Mouse (Mus musculus) layer of hippocampus, adult 9-11 months (tissue): ENCODE data around the gene Hdac10.

Experiments used
- DNase-seq: peaks from one replicate; pipeline ENCODE4 v3.0.0; 2022

The Hdac10 gene

DNA sequence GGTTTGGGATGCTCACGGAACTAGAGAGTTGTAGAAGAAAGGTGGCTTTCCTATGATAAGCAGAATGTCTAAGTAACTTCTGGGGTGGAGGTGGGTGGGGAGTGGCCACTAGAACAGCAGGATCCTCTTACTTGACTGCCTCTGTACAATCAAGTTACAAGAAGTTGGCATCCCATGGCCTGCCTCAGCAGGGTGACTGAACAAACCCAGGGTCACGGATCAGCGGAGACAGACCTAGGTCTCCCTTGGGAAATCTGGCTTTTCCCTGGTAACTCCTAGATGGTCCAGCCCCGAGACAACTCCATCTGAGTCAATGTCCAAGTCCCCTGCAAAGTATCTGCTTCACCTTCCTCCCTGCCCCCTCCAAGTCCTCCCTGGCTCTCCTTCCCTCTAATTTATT lies 19.4 kb upstream of the Hdac10 start:
- no peak for DNase-seq

DNA sequence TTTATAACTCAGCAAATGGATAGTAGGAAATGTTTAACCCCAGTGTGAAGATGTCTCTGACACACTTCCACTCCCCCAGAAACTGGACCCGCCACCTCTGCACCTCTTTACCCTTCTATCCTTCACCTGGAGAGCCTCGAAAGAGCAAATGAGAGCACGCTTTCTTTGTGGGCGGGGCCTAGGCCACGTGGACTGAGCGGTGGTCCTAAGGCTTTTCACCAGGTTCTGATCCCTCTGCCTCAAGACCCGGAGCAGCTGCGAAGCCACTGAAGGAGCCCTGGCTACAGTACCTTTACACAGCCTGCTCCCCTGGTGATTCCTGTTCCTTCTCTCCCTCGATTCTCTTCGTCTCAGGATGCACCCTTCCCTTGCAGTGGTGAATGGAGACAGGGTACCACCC lies 19.0 kb upstream of the Hdac10 start:
- DNase-seq = no peak

GRCm38 (mm10) chr15:89147024-89147423 lies 18.5 kb upstream of the Hdac10 start:
- peak; percentile 48 for DNase-seq

DNA sequence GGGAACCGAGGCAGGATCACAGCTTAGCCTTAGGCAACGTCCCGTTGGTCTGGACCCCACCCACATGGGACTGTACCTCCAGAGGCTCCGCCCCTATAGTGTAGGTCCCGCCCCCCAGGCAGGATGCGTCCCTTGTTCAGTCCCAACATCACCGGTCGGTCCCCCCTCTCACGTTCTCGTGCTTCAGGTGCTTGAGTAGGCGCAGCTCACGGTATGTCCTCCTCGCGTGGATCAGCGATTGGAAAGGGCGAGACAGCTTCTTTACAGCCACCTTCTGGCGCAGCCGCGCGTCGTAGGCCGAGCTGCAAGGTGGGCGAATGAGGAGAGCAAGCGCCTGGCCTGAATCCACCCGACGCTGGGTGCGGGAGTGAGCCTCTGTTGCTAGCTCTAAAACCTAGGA lies 18.0 kb upstream of the Hdac10 start:
- DNase-seq = peak; percentile 57

DNA sequence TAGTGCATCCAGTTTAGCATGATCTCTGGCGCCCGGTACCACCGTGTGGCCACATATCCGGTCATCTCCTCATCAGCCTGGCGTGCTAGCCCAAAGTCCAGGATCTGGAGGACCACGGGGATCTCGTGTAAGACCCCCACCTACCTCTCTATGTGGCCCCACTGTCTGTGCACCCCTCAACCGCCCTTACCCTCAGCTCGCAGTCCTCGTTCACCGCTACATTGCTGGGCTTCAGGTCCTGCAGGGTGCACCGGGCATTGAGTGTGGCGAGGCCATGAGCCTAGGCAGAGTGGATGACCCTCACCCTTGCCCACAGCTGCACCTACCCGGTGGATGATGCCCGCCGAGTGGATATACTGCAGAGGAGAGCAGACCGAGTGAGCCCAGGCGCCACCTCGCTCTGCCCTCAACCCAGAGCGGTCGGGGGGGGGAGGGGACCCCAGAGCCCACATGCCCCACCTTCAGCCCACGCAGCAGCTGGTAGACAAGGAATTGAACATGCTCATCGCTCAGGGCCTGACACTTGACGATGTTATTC lies 17.4 kb upstream of the Hdac10 start:
- DNase-seq = no peak

GRCm38 (mm10) chr15:89144965-89145364 lies 16.5 kb upstream of the Hdac10 start:
- no peak for DNase-seq

- DNase-seq = no peak
These were observed 14.6 kb upstream of the Hdac10 start for GRCm38 (mm10) chr15:89143134-89143533.

DNA sequence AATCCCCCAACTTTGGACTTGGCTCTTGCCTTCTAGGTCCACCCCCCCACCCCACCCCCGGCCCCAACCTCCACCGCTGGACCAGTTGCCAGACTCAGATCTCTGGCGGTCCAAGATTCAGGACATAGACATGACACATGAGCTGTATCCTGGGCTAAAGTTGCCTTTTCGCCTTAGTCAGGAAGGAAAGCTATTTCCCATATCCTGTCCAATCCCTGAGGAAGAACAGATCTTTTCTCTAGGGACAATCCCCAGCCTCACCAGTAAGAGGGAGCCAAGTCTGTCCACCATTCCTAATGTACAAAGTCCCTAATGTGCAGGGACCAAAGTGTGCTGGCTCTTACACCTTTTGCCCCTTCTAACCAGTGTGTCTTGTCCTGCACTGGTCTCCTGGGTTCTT lies 13.4 kb upstream of the Hdac10 start:
- no peak for DNase-seq

- DNase-seq = no peak
These were observed 12.9 kb upstream of the Hdac10 start for GRCm38 (mm10) chr15:89141443-89141842.

DNA sequence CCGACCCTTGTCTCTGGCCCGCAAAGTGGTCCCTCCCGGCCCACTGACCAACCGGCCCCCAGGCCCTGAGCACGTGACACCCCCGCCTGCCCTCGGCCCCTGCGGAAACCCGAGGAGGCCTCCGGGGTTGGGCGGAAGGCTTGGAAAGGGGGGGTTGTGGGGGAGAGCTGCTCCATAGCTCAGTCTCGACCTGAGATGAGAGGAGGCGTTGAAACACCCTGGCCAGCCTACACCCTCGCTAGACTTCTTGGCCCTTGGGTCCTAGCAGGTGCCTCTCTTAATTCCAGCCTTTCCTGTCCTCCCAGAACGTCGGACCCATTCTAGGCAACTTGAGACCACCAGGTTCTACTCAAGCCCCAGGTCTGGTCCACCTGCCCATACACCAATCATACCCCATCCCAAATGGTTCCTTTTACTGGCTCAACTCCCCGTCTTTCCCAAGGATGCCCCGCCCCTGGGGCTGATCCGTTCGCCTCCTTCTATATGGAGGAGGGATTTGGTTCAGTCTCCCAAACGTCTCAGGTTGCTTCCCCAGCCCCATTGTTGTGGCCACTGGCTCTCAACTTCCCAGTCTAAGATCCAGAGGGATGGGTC lies 12.3 kb upstream of the Hdac10 start, which contains the start of gene Mapk12:
Gene Mapk12 (minus strand): TSS at position 45 of the 594 bp plus-strand sequence.
- DNase-seq = no peak

DNA sequence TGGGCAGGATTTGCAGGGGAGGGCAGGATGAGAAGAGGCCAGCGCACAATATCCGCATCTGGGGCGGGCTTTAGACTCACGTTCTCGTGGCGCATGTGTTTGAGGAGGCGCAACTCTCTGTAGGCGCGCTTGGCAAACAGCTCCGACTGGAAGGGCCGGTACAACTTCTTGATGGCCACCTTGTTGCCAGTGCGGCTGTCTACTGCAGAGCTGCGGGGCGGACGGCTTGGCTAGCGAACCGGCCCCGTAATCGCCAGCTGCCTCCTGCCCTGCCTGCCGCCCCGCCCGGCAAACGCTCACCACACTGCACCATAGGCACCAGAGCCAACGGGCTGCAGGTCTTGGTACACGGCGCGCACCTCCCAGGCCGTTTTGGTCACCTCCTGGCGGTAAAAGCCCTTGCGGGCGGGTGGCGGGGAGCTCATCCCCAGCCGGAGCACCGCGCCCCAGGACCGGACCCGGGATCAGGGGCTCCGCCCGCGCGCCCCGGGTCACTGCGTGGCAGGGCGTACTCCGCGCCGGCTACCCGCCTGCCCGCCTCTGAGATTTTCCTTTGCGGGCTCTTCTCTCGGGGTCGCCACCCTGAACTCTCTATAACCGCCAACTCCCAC lies 11.7 kb upstream of the Hdac10 start:
- DNase-seq = peak; percentile 51

DNA sequence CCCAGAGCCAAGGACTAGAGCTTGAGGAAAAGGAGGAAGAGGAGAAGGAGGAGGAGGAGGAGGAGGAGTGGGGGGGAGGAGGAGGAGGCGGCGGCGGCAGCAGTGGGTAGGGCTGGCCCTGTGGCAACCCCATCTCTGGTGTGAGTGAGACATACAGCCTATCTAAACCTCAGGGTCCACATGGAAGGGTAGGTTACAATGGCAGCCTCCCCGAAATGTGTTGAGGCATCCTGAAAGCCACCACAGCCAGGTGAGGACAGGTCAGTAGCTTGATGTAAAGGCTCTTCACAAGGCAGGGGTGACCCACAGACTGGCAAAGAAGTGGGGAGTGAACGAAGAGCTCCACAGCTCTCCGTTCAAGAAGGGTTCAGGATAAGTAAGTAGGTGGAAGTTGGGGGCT lies 10.0 kb upstream of the Hdac10 start:
- DNase-seq = no peak

- DNase-seq = no peak
These were observed 9.5 kb upstream of the Hdac10 start for GRCm38 (mm10) chr15:89138046-89138405.

- DNase-seq = peak; percentile 37
These were observed 9.0 kb upstream of the Hdac10 start for GRCm38 (mm10) chr15:89137378-89138045.

DNA sequence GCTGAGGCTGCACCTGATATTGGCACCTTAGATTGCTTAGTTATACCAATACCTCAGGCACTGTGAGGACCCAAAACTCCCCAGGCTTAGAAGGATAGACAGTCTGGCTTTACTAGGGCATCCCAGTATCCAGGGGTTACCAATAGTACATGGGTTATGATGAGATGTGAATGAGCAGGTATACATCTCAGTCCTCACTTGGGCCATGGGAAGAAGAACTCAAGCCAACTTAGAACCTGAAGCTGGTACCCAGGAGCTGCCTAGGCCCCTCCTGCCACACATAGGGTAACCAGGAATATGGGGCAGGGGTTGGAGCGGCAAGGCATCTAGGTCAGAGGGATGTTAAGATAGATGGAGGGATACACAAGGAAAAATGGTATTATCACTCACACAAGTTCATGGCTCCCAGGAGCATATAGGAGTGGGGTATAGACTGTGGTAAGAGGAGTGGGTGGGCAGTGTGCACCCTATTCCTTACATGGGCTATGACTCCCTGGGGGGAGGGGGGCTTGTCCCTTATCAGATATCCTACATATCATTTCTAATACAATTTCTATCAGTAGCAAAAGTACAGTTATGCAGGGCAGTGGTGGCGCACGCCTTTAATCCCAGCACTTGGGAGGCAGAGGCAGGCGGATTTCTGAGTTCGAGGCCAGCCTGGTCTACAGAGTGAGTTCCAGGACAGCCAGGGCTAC lies 8.1 kb upstream of the Hdac10 start:
- DNase-seq = no peak

DNA sequence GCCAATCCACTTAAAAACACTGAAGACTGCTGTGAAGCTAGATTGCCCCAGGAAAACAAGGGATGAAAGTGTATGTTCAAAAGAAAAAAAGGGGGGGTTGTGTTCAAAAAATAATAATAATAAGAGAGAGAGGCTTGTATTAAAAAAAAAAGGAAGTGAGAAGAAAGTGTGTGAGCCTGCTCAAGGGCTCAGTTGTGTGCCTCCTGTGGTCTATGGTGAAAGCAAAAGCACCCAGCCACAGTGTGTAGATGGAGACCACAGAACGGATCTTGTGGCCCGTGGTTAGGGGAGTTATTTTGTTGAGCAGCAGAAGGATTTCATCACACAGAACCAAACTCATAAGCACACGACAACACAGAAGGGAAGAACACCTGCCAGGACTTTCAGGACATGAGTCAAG lies 2.8 kb upstream of the Hdac10 start:
- no peak for DNase-seq

DNA sequence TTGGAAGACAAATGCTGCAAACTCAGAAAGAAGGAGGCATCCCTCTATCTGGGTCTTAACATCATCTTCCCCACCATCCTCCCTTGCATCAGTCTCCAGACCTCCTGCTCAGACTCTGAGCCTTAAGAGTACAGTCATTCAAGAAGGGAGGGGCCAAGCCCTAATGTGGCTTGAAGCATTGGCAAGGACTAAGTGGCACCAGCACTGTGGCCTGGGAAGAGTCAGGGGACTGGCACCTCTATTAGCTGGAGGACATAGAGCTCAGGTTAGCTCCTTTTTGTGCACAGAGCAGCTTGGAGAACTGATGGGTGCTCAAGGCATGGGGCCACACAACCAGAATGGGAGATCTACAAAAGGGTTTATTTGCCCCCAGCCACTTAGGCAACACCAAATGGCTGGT lies 1.7 kb upstream of the Hdac10 start:
- DNase-seq = no peak

DNA sequence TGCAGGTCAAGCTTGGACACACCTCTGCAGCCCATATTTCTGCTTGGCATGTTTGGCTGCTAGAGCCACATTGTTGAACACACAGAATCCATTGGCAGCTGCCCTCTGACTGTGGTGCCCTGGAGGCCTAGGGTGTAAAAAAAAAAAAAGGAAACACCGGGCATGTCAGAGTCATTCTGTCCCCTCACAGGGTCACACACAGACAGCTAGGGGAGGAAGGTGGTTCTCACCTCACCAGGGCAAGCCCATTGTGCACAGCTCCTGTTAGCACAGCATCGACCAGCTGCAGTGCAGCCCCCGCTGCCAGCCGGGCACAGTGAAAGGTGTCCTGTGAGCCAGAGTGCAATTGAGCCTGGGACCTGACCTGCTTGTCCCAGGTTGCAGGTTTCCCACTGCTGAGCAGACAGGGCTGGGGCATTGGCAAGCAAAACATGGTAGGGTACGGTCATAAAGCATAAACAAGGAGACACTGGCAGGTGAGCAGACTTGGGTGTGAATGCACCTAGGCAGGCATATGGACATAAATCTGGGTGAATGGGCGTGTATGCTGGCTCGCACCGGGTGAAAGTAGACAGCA lies 1.0 kb downstream of the Hdac10 start:
- DNase-seq = no peak

GRCm38 (mm10) chr15:89126622-89127021 lies 1.9 kb downstream of the Hdac10 start:
- no peak for DNase-seq

DNA sequence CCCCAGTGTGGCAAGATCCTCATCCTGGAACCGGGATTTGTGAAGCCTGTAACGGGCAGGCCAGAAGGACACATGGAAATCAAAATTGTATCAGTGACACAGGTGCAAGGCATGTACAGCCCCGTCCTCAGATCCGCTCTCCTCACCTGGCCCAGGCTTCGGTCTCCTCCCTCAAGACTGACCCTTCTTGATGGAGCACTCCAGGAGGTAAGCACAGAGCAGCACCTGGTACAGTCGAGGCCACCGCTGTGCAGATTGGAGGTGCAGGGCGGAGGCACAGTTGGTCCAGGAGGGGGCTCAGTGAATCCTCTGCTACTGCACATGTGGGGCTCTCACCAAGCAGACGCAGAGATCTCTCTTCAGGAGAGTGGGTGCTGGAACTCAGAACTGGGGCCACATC lies 3.1 kb downstream of the Hdac10 start:
- DNase-seq = no peak

DNA sequence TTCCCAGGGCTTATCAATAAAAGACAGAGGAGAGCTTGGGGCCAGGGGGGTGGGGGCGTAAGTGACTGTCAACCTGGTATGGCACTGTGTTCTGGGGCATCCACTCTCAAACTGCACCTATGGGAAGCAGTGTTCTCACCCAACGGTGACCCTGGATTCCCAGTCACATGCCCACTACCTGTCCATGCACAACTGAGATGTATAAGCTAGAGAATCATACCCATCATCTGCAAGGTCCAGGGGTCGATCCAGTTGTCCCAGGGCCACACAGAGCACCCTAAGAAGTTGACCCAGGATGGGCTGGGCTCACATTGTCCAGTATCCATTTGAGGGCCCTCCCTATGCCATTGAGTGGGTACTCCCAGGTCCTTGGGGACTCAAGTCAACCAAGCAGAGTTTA lies 4.2 kb downstream of the Hdac10 start:
- DNase-seq = no peak

DNA sequence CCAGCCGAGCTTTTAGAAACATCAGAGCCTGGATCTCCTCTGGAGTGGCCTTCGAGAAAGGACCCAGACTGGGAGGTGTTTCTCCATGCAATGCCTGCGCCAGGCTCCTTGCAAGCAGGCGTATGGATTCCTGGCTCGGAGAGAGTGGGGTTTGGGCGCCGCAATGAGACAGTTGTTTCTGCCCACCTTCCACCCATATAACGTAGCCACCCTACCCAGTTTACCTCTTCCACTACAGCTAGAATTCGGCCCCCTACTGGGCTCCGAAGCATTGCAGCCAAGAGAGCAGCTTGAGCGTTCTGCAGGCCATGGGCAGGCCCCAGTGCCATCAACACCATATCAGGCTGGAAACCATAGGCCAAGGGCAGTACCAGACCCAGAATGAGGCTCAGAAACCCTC lies 4.9 kb downstream of the Hdac10 start:
- DNase-seq = no peak

- peak; percentile 95 for DNase-seq
These were observed 5.7 kb downstream of the Hdac10 start, which contains the start of gene Tubgcp6 for GRCm38 (mm10) chr15:89122649-89123366. TSS of gene Tubgcp6 (minus strand) at chr15:89123112.
